Mouse (Mus musculus): ENCODE data around the gene L3hypdh.

DNA sequence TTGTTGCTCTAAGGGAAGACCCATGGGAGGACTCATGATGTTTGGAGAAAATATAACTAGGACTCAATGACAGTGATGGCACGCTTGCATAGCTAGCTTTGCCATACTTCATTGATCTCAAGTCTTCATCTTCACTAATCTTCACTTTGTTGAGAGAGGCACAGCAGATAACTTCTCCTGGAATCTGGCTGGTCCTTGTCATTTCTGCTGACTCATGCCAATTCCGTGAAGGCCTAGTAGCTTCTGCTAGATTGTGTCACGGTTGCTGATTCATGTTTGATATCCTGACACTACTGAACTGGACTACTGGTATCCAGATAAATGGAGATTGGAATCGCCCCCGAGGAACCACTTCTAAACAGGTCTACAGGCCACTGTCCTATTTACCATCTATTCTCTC is 61.7 kb downstream of the L3hypdh start:
- TF ChIP-seq USF1 (IDR thresholded peaks at IDR 0.05; ENCODE audit: low read depth, low read length) (no peak), GATA1 (IDR thresholded peaks at IDR 0.05; ENCODE audit: low read depth, low read length) (no peak), TAL1 (IDR thresholded peaks at IDR 0.05; ENCODE audit: low read length) (no peak), EP300 (IDR thresholded peaks at IDR 0.05; ENCODE audit: low read depth in 1 of 2, low read length in 2 of 2) (no peak), UBTF (IDR thresholded peaks at IDR 0.05; ENCODE audit: borderline replicate concordance, insufficient read depth, low read depth, low read length) (no peak), POLR2A (IDR thresholded peaks at IDR 0.05; ENCODE audit: control insufficient read depth in 1 of 2, insufficient read depth in 1 of 2, low read depth in 1 of 2, low read length in 2 of 2, poor library complexity in 1 of 2) (no peak), ZC3H11A (IDR thresholded peaks at IDR 0.05; ENCODE audit: low read depth, low read length) (no peak), CTCF (IDR thresholded peaks at IDR 0.05 in 2 of 3, conservative IDR thresholded peaks at IDR 0.05 in 1 of 3; ENCODE audit: control insufficient read depth in 1 of 3, insufficient read depth in 1 of 3, low read depth in 2 of 3, low read length in 3 of 3, poor library complexity in 1 of 3, severe bottlenecking in 1 of 3) (no peak), TCF12 (IDR thresholded peaks at IDR 0.05; ENCODE audit: low read depth, low read length) (no peak)
